Mouse (Mus musculus) hindlimb bud, embryonic 11.5 days (tissue): ENCODE data around the gene Lancl2.
A peak's percentile ranks its signal among the peaks of the same experiment; 100 is the strongest.

ENCODE experiments used
- DNase-seq: peaks from one replicate; pipeline ENCODE4 v3.0.0-alpha.2; 2012; ENCODE audit warnings: low read depth, low spot score; ENCODE audit errors: extremely low spot score

The Lancl2 gene

GRCm38 (mm10) chr6:57702376-57702742 lies at the start of gene Lancl2:
Gene Lancl2, plus strand, starts transcription at chr6:57702540.
- no peak for DNase-seq

- no peak for DNase-seq
These were observed 41.0 kb upstream of the Lancl2 start for GRCm38 (mm10) chr6:57661295-57661694.

GRCm38 (mm10) chr6:57684156-57684555 lies 18.2 kb upstream of the Lancl2 start:
- no peak for DNase-seq

- peak; percentile 24 for DNase-seq
These were observed 10.7 kb upstream of the Lancl2 start, which contains the start of gene Pyurf for GRCm38 (mm10) chr6:57691467-57692261. Gene Pyurf, minus strand, starts transcription at chr6:57692078.

GRCm38 (mm10) chr6:57693116-57693515 lies 9.2 kb upstream of the Lancl2 start:
- no peak for DNase-seq

GRCm38 (mm10) chr6:57701686-57702085 lies 654 bp upstream of the Lancl2 start:
- DNase-seq: no peak

- peak; percentile 61 for DNase-seq
These were observed 581 bp downstream of the Lancl2 start for GRCm38 (mm10) chr6:57702743-57703499.

GRCm38 (mm10) chr6:57703703-57704102 lies 1.4 kb downstream of the Lancl2 start:
- no peak for DNase-seq

- DNase-seq: no peak
These were observed 4.4 kb downstream of the Lancl2 start for GRCm38 (mm10) chr6:57706721-57707120.

GRCm38 (mm10) chr6:57711726-57712125 lies 9.4 kb downstream of the Lancl2 start:
- DNase-seq: no peak

- no peak for DNase-seq
These were observed 19.0 kb downstream of the Lancl2 start for GRCm38 (mm10) chr6:57721347-57721746.

GRCm38 (mm10) chr6:57742749-57743148 lies 40.4 kb downstream of the Lancl2 start:
- no peak for DNase-seq

- no peak for DNase-seq
These were observed 41.0 kb downstream of the Lancl2 start for GRCm38 (mm10) chr6:57743333-57743732.

GRCm38 (mm10) chr6:57744123-57744522 lies 41.8 kb downstream of the Lancl2 start:
- no peak for DNase-seq

GRCm38 (mm10) chr6:57744974-57745747 lies 42.8 kb downstream of the Lancl2 start:
- DNase-seq: no peak

- DNase-seq: no peak
These were observed 43.4 kb downstream of the Lancl2 start for GRCm38 (mm10) chr6:57745748-57746129.

- DNase-seq: no peak
These were observed 51.8 kb downstream of the Lancl2 start for GRCm38 (mm10) chr6:57753962-57754759.

GRCm38 (mm10) chr6:57763054-57763453 lies 60.7 kb downstream of the Lancl2 start:
- no peak for DNase-seq

- no peak for DNase-seq
These were observed 62.9 kb downstream of the Lancl2 start for GRCm38 (mm10) chr6:57765095-57765878.

GRCm38 (mm10) chr6:57766287-57766686 lies 63.9 kb downstream of the Lancl2 start:
- DNase-seq: no peak
